Mouse (Mus musculus) CH12.LX (cell line): ENCODE data around the gene Dppa5a.
"Not testable (repeated sequence)": the region's sequence is repeated elsewhere in the genome, so short reads cannot be mapped to it uniquely, and the experiment has no call there.

Experiments
- CHD1 ChIP-seq: IDR thresholded peaks from 2 replicates; pipeline ENCODE4 v1.6.1; 2012; ENCODE audit warnings: low read depth, low read length, improper control_type of control experiment, inconsistent platforms
- CTCF ChIP-seq, 2 experiments: IDR thresholded peaks in 1 of 2; conservative IDR thresholded peaks in 1 of 2; 2 replicates each; pipeline ENCODE4 v1.5.1; 2011 to 2012; ENCODE audit warnings: low read depth in 2 of 2, low read length in 2 of 2, improper control_type of control experiment in 1 of 2, inconsistent platforms in 1 of 2, mild to moderate bottlenecking in 1 of 2, moderate library complexity in 1 of 2
- MAFK ChIP-seq: IDR thresholded peaks from 2 replicates; pipeline ENCODE4 v1.6.1; 2011; ENCODE audit warnings: low read length, improper control_type of control experiment; ENCODE audit not compliant: insufficient replicate concordance
- MAZ ChIP-seq: IDR thresholded peaks from 2 replicates; pipeline ENCODE4 v1.6.1; 2012; ENCODE audit warnings: low read depth, mild to moderate bottlenecking, inconsistent platforms, low read length, improper control_type of control experiment, moderate library complexity
- POLR2A ChIP-seq: IDR thresholded peaks from 2 replicates; pipeline ENCODE4 v1.6.1; 2011; ENCODE audit warnings: low read depth, mild to moderate bottlenecking, improper control_type of control experiment, low read length
- POLR2AphosphoS2 ChIP-seq: IDR thresholded peaks from 2 replicates; pipeline ENCODE4 v1.6.1; 2011; ENCODE audit warnings: low read depth, low read length, improper control_type of control experiment
- RAD21 ChIP-seq: IDR thresholded peaks from 2 replicates; pipeline ENCODE4 v1.6.1; 2011; ENCODE audit warnings: low read depth, mild to moderate bottlenecking, low read length, improper control_type of control experiment, moderate library complexity
- RCOR1 ChIP-seq: conservative IDR thresholded peaks from 2 replicates; pipeline ENCODE4 v1.6.1; 2012; ENCODE audit warnings: low read depth, mild to moderate bottlenecking, inconsistent platforms, low read length, improper control_type of control experiment
- UBTF ChIP-seq: IDR thresholded peaks from 2 replicates; pipeline ENCODE4 v1.6.1; 2012; ENCODE audit warnings: low read depth, mild to moderate bottlenecking, inconsistent platforms, low read length, improper control_type of control experiment, moderate library complexity
- USF1 ChIP-seq: IDR thresholded peaks from 2 replicates; pipeline ENCODE4 v1.6.1; 2014; ENCODE audit warnings: low read depth, mild to moderate bottlenecking, inconsistent platforms, low read length, improper control_type of control experiment
- USF2 ChIP-seq: conservative IDR thresholded peaks from 2 replicates; pipeline ENCODE4 v1.6.1; 2011; ENCODE audit warnings: low read depth, low read length, improper control_type of control experiment

GRCm38 (mm10) chr9:78342494-78342893, 25.5 kb downstream of the Dppa5a start:
- TF ChIP-seq RAD21; CTCF (conservative IDR thresholded peaks at IDR 0.05 in 1 of 2, IDR thresholded peaks at IDR 0.05 in 1 of 2; ENCODE audit: low read depth in 2 of 2, low read length in 2 of 2); MAZ; RCOR1; POLR2A; POLR2AphosphoS2; UBTF; MAFK; USF2; CHD1; USF1: not testable (repeated sequence)
